Mouse (Mus musculus) colon, adult 2 months (tissue): ENCODE results near the gene Elavl4. TPM values are rescaled to one million over a fixed set of nuclear protein-coding genes. Genes with fewer than 3 reads are reported as not detected.

Source experiments
- polyA plus RNA-seq: library from polyadenylated mRNA; depleted of rRNA; stranded (reverse); fragments of >200 nt; gene quantifications from 2 replicates; pipeline ENCODE4 v1.2.3, GENCODE M21; 2012; rRNA removed

Gene Elavl4
- 1.1 and 2.5 TPM in 2 replicates for polyA plus RNA-seq

GRCm38 (mm10) chr4:110351178-110352000 lies at the start of gene Elavl4:
TSS of gene Elavl4 (minus strand) at chr4:110351909.

GRCm38 (mm10) chr4:110397618-110398045 lies 45.9 kb upstream of the Elavl4 start, which contains the start of gene Agbl4:
TSS of gene Agbl4 (plus strand) at chr4:110397661.

Other genes with a start within 250 kb of the Elavl4 start
- gene Agbl4, start 45.8 kb upstream of the Elavl4 start, polyA plus RNA-seq = not detected in 2 replicates